Mouse (Mus musculus) brain, embryonic 14.5 days (tissue): ENCODE measurements around the gene Hrct1. TPM values are rescaled to one million over a fixed set of nuclear protein-coding genes. Genes with fewer than 3 reads are reported as not detected.

ENCODE experiments used
- DNase-seq: peaks from one replicate; pipeline ENCODE4 v3.0.0-alpha.2; 2011; ENCODE audit warnings: low read depth
- CTCF ChIP-seq: fragments of 200-500 bp; IDR thresholded peaks from 2 replicates; pipeline ENCODE4 v1.5.1; 2012; ENCODE audit warnings: inconsistent platforms, mild to moderate bottlenecking, moderate library complexity, borderline replicate concordance; ENCODE audit not compliant: insufficient read depth, insufficient read length; ENCODE audit errors: extremely low read depth
- POLR2A ChIP-seq: fragments of 200-500 bp; IDR thresholded peaks from 2 replicates; pipeline ENCODE4 v1.6.1; 2012; ENCODE audit warnings: mild to moderate bottlenecking, inconsistent platforms, borderline replicate concordance; ENCODE audit not compliant: poor library complexity, insufficient read depth, insufficient read length, severe bottlenecking; ENCODE audit errors: extremely low read depth
- polyA plus RNA-seq: library from polyadenylated mRNA; depleted of rRNA; stranded (reverse); fragments of >200 nt; gene quantifications from 2 replicates; pipeline ENCODE4 v1.2.3, GENCODE M21; 2012; rRNA removed

The Hrct1 gene
- polyA plus RNA-seq, 1 experiment: 0.38 TPM

- no peak for DNase-seq
- no peak for TF ChIP-seq POLR2A
- TF ChIP-seq CTCF: no peak
These were observed 34.3 kb downstream of the Hrct1 start for GRCm38 (mm10) chr4:43761336-43761735.

- TF ChIP-seq CTCF (peak; percentile 80), POLR2A (no peak)
- peak; percentile 80 for DNase-seq
These were observed 36.4 kb downstream of the Hrct1 start for GRCm38 (mm10) chr4:43763410-43763809.

GRCm38 (mm10) chr4:43768341-43768740, 41.4 kb downstream of the Hrct1 start:
- DNase-seq: no peak
- no peak for TF ChIP-seq CTCF
- TF ChIP-seq POLR2A: no peak

GRCm38 (mm10) chr4:43769374-43769773, 42.4 kb downstream of the Hrct1 start:
- TF ChIP-seq CTCF (no peak), POLR2A (no peak)
- DNase-seq: no peak

GRCm38 (mm10) chr4:43770909-43771308, 43.9 kb downstream of the Hrct1 start, which contains the start of gene Olfr159:
TSS of gene Olfr159 (minus strand) at chr4:43771009.
- no peak for DNase-seq
- no peak for TF ChIP-seq CTCF
- no peak for TF ChIP-seq POLR2A

- no peak for TF ChIP-seq CTCF
- no peak for TF ChIP-seq POLR2A
- no peak for DNase-seq
These were observed 44.6 kb downstream of the Hrct1 start for GRCm38 (mm10) chr4:43771626-43772025.

- TF ChIP-seq CTCF (no peak), POLR2A (no peak)
- DNase-seq: no peak
These were observed 45.3 kb downstream of the Hrct1 start for GRCm38 (mm10) chr4:43772304-43772703.

Other genes with a start within 250 kb of the Hrct1 start
- not detected in 2 replicates for gene Sit1, start 243.5 kb upstream of the Hrct1 start, polyA plus RNA-seq
- 100.0 and 137 TPM in 2 replicates for gene Ccdc107, start 234.3 kb upstream of the Hrct1 start, polyA plus RNA-seq
- gene Arhgef39, start 227.5 kb upstream of the Hrct1 start, polyA plus RNA-seq: 19.5 and 66.1 TPM in 2 replicates
- 0.14 and 0.37 TPM in 2 replicates for gene Car9, start 220.2 kb upstream of the Hrct1 start, polyA plus RNA-seq
- 9.0 and 12.1 TPM in 2 replicates for gene Tpm2, start 203.4 kb upstream of the Hrct1 start, polyA plus RNA-seq
- 47.9 and 63.8 TPM in 2 replicates for gene Creb3, start 164.9 kb upstream of the Hrct1 start, polyA plus RNA-seq
- gene Tln1, start 164.5 kb upstream of the Hrct1 start, polyA plus RNA-seq: 53.6 and 55.5 TPM in 2 replicates
- 56.0 and 61.7 TPM in 2 replicates for gene Rgp1, start 148.5 kb upstream of the Hrct1 start, polyA plus RNA-seq
- 91.6 and 110 TPM in 2 replicates for gene Gba2, start 148.3 kb upstream of the Hrct1 start, polyA plus RNA-seq
- 0.16 TPM in 1 of 2 replicates, not detected in the other for gene Msmp, start 142.7 kb upstream of the Hrct1 start, polyA plus RNA-seq
- 61.7 and 65.6 TPM in 2 replicates for gene Npr2, start 95.3 kb upstream of the Hrct1 start, polyA plus RNA-seq
- 7.3 and 9.0 TPM in 2 replicates for gene Spag8, start 73.6 kb upstream of the Hrct1 start, polyA plus RNA-seq
- 43.0 and 64.6 TPM in 2 replicates for gene Hint2, start 70.7 kb upstream of the Hrct1 start, polyA plus RNA-seq
- gene Tmem8b, start 58.2 kb upstream of the Hrct1 start, polyA plus RNA-seq: 27.0 and 42.0 TPM in 2 replicates
- 0.23 and 0.34 TPM in 2 replicates for gene Fam221b, start 58.0 kb upstream of the Hrct1 start, polyA plus RNA-seq
- not detected in 2 replicates for gene Olfr70, start 26.4 kb upstream of the Hrct1 start, polyA plus RNA-seq
- gene Olfr71, start 16.9 kb upstream of the Hrct1 start, polyA plus RNA-seq: not detected in 2 replicates
- gene Spaar, start 2.8 kb downstream of the Hrct1 start, polyA plus RNA-seq: 0.10 and 0.11 TPM in 2 replicates
- gene Olfr159, start 43.8 kb downstream of the Hrct1 start, polyA plus RNA-seq: not detected in 2 replicates
- not detected in 2 replicates for gene Olfr156, start 96.7 kb downstream of the Hrct1 start, polyA plus RNA-seq
- gene Olfr157, start 113.0 kb downstream of the Hrct1 start, polyA plus RNA-seq: not detected in 2 replicates
- not detected in 2 replicates for gene Olfr155, start 124.4 kb downstream of the Hrct1 start, polyA plus RNA-seq
- 15.6 and 16.9 TPM in 2 replicates for gene Reck, start 148.3 kb downstream of the Hrct1 start, polyA plus RNA-seq
- gene Glipr2, start 230.2 kb downstream of the Hrct1 start, polyA plus RNA-seq: 26.4 and 28.8 TPM in 2 replicates